Mouse (Mus musculus) monocyte, adult 2 months (primary cell): ENCODE measurements around the gene Abcb4.
A peak's percentile ranks its signal among the peaks of the same experiment; 100 is the strongest.
"Not testable (repeated sequence)": the region's sequence is repeated elsewhere in the genome, so short reads cannot be mapped to it uniquely, and the experiment has no call there.

Experiments used
- DNase-seq, 2 experiments: peaks; one replicate each; pipeline ENCODE4 v3.0.0; 2022; ENCODE audit warnings: low spot score in 2 of 2, low read depth in 1 of 2

The Abcb4 gene

DNA sequence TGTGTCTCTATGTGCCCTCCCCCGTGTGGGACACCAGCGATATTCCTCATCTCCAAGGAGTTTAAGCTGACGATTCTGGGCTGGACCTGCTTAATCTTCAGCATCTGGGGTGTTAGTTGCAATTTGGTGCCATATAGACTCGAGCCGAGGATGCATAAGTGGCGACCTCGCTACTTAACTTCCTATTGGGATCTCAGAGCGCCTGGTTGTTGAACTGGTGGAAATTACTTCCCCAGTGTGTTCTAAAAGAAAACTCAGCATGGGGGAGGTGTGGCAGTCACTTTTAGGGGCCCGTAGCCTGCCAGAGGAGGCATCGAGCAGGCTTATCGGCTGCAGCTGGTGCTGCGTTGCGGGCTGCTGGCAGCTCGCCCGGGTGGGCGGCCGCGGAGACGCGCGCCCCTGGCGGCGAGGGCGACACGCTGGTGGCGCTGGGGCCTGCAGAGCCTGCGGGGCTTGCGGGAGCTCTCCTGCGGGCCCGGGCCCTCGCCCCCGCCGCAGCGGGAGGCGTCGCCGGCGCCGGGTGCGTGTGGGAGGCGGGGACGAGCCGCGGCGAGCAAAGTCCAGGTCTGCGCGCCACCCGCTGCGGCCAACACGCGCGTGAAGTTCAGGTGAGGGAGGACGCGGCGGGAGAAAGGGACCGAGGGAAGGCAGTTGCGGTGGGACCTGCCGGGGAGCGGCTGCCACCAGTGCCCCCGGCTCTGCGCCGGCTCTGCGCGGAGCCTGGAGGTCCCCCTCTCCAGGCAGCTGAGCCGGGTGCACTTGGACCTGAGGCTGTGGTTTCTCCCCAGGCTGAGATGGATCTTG, at the start of gene Abcb4:
Abcb4 (plus strand) TSS at position 418 of the 804 bp plus-strand sequence.
- peak in 1 of 2 experiments; percentile 9 for DNase-seq

DNA sequence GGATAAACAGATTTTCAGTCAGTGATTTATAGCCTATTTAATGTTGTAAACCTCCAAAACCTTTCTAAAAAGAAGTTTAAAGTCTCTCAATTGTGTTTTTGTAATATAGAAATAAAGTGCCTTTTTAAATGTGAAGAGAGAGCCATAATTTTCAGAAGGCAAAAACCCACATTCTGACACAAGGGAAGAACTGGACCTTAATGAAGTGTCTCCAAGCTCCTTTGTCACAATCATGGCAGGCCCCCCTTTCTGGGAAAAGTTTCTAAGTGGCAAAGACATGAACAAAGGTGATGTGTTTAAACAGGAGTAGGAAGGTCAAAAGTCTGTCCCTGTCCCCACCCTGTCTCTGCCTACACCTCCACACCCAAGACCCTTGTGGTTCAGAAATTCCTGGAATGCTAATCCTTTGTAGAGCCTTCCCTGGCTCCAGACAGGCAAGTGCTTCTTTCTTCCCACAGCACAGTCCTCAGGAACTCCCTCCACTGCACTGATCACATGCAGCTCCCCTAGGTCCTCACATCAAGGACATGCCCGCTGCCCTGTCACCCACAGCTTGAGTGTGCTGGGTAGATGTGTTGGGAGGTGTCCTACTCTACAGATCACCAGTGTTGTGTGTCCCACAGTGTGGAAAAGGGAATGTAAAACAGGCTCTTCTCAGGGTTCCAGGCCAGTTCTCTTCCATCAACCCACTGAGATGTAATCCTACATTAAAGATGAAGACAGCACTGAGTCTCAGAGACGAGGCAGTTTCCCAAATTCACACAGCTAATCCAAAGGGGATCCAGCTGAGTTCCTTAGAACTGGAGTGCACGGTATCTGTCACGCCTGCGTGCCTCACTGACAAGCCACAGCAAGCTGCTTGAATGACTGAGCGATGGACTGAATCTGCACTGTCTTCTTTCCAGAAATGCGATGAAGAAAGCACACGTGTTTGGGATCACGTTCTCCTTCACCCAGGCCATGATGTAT, 44.6 kb upstream of the Abcb4 start:
- not testable (repeated sequence) for DNase-seq

GRCm38 (mm10) chr5:8850851-8851250, 42.7 kb upstream of the Abcb4 start:
- no peak for DNase-seq

DNA sequence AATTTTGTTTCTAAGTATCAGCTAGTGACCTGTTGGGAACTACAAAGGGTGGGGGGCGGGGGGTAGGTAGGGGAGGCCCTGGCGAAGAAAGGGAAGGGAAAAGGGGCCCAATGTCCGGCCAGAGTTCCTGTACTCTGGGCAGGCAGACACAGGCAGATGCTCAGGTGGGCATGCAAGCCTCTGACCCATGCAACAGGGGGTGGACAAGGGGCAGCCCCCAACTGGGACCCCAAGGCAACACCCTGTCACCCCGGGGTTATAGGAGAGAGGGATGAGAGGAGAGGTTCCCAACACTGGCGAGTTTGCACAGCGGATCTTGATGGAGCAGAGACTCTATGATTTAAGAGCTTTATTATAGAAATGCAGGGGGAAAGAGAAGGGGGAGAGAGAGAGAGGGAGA, 36.3 kb upstream of the Abcb4 start:
- DNase-seq = no peak

DNA sequence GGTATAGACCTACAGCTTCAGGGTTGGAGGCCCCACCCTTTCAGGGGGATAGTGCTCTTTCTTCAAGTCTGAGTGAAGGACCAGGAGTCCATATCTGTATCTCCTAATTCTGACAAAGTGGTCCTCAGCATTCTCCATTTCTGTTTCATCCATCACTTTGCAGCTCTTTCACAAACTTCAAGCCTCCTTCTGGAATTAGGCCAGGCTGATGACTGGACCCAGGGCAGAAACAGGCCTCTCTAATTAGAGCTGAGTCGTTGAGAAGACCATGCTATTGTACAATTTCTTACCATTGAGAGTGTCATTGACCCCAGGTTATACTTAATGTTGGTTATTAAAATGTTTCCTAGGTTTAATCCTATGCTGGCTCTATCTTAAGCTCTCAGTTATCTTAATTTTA, 31.7 kb upstream of the Abcb4 start:
- no peak for DNase-seq

GRCm38 (mm10) chr5:8863580-8864337, 29.8 kb upstream of the Abcb4 start:
- no peak for DNase-seq

DNA sequence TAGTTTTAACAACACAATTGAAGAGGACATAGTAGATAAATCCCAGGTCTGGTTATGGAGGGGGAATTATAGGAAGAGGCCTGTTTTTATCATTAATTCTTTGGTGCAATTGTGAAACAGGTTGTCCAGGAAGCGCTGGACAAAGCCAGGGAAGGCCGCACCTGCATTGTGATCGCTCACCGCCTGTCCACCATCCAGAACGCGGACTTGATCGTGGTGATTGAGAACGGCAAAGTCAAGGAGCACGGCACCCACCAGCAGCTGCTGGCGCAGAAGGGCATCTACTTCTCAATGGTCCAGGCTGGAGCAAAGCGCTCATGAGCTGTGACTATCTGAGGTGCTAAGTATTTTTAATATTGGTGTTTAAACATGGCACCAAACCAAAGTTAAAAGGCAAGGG, 27.9 kb upstream of the Abcb4 start:
- DNase-seq = not testable (repeated sequence)

- no peak for DNase-seq
Measured at GRCm38 (mm10) chr5:8866366-8866765, 27.2 kb upstream of the Abcb4 start.

GRCm38 (mm10) chr5:8868019-8868418, 25.5 kb upstream of the Abcb4 start:
- no peak for DNase-seq

- DNase-seq = no peak
Measured at GRCm38 (mm10) chr5:8872979-8873915, 20.3 kb upstream of the Abcb4 start.

- DNase-seq = no peak
Measured at GRCm38 (mm10) chr5:8877086-8877485, 16.4 kb upstream of the Abcb4 start.

- no peak for DNase-seq
Measured at GRCm38 (mm10) chr5:8877800-8878199, 15.7 kb upstream of the Abcb4 start.

- no peak for DNase-seq
Measured at GRCm38 (mm10) chr5:8885837-8886236, 7.7 kb upstream of the Abcb4 start.

- no peak for DNase-seq
Measured at GRCm38 (mm10) chr5:8894104-8894425, 548 bp downstream of the Abcb4 start.

DNA sequence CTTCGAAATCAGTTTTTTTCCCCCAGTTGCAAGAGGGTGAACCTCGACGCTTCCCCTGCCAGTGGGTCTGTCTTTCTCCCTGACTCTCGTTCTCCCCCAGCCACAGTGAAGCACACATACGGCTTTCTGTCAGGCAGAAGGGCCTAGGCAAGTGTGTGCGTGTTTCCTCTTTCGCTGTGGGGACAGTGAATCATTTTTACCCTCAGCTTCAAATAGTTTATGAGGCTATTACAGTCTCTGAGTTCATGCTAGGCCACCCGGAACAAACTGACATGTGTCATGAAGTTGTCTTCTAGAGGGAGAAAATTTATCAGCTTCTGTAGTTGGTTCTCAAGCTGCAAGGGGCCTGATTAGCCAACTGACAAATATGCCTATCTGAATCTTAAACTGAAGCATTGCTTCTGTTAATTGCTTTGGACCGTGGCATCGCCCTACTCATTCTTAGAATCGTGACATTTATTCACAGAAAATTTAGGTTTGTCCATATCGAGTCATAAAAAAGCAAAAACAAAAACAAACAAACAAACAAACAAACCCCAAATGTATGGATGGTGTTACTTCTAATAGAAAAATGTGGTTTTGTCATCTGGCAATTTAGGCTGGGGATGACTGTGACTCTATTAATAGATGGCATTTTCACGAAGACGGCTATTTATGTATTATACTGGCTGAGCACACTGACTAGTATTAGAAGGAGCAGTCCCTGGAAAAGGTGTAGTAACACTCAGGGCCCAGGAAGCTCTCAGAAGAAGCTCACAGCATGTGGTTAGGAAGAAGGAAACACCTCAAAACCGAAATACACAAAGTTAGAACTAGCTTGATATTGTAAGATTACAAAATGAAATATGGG, 1.3 kb downstream of the Abcb4 start:
- no peak for DNase-seq

DNA sequence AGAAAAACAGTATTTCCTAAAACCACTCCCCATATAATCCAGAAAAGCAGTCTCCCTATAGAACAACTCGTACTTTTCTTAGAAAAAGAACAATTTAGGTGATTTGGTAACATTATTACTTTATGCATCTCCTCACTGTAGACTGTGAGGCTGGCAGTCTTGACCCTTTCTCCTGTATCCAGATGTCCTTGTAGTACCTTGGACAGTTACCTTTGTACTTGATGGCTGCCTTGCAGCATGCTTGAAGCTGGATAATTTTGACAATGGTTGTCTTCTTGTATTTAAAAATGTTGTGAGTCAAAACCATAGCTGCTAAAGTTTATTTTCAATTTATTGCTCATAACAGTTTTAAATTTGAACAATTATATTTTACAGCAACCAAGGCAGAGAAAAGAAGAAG, 2.7 kb downstream of the Abcb4 start:
- no peak for DNase-seq

DNA sequence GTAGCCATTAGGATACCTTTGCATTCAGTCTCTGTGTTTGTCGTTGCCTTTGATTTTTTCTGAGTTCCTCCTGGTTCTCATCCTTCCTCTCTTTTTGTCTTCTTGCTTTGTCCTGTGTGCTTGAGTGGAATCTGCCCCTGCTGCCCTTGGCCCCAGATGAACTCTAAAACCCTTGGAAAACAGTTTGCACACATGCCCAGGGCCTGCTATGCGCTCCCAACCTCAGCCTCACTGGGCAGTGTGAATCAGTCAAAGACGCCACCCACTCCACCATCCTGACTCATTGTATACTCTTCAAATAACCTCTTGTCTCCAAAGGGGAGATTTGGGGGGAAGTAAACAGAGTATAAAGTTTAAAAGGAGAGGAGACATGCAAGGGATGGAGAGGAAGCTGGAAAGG, 4.7 kb downstream of the Abcb4 start:
- DNase-seq = no peak

DNA sequence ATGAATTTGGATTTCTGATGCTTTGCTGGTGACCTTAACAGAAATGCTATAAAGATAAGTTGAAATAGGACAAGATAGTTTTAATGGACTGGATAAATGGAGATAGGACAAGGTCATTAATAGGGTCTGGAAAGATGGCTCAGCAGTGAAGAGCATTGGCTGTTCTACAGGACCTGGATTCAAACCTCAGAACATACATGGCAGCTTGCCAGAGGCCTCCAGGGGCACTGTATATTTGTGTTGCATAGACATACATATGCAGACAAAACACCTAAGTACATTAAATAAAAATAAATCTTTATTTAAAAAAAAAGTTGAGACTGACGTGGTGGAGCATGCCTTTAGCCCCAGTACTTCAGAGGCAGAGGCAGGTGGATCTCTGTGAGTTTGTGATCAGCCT, 7.5 kb downstream of the Abcb4 start:
- no peak for DNase-seq

GRCm38 (mm10) chr5:8902141-8902817, 8.8 kb downstream of the Abcb4 start:
- DNase-seq = no peak
